Mouse (Mus musculus) C2C12 (cell line): Measurements from ENCODE around the gene Gpcpd1. TPM values are rescaled to one million over a fixed set of nuclear protein-coding genes. Genes with fewer than 3 reads are reported as not detected.

Source experiments
- H3K27me3 ChIP-seq: one replicate; pipeline ENCODE4 v1.6.1; 2011; ENCODE audit not compliant: control insufficient read depth, insufficient read depth, insufficient read length
- H3K36me3 ChIP-seq: one replicate; pipeline ENCODE4 v1.6.1; 2011; ENCODE audit not compliant: control insufficient read depth, insufficient read depth
- H3K4me3 ChIP-seq: one replicate; pipeline ENCODE4 v1.5.1; 2011; ENCODE audit warnings: mild to moderate bottlenecking, control low read depth; ENCODE audit not compliant: poor library complexity, insufficient read depth, severe bottlenecking
- H3K79me2 ChIP-seq: one replicate; pipeline ENCODE4 v1.6.1; 2011; ENCODE audit not compliant: control insufficient read depth, insufficient read depth
- H3K79me3 ChIP-seq: one replicate; pipeline ENCODE4 v1.6.1; 2011; ENCODE audit warnings: low read depth, control low read depth
- H3ac ChIP-seq: one replicate; pipeline ENCODE3; 2011; ENCODE audit warnings: low read depth; ENCODE audit not compliant: control insufficient read depth, insufficient read length
- CEBPB ChIP-seq: IDR thresholded peaks from one replicate; pipeline ENCODE4 v1.6.1; 2011; ENCODE audit warnings: low read depth, mild to moderate bottlenecking, control low read depth, moderate library complexity
- CTCF ChIP-seq: IDR thresholded peaks from one replicate; pipeline ENCODE4 v1.5.1; 2011; ENCODE audit not compliant: control insufficient read depth, insufficient read depth, insufficient read length
- FOSL1 ChIP-seq: IDR thresholded peaks from one replicate; pipeline ENCODE4 v1.8.0; 2011; ENCODE audit warnings: mild to moderate bottlenecking, low read length; ENCODE audit not compliant: poor library complexity, insufficient read depth, severe bottlenecking
- MAX ChIP-seq: IDR thresholded peaks from one replicate; pipeline ENCODE4 v1.6.1; 2011; ENCODE audit warnings: mild to moderate bottlenecking, control low read depth
- MYOD1 ChIP-seq: IDR thresholded peaks from one replicate; pipeline ENCODE4 v1.6.1; 2011; ENCODE audit warnings: low read depth; ENCODE audit not compliant: control insufficient read depth, insufficient read length
- MYOG ChIP-seq: IDR thresholded peaks from one replicate; pipeline ENCODE4 v1.6.1; 2011; ENCODE audit not compliant: control insufficient read depth, insufficient read length; ENCODE audit errors: extremely low read depth
- USF1 ChIP-seq: IDR thresholded peaks from one replicate; pipeline ENCODE4 v1.6.1; 2011; ENCODE audit warnings: low read depth, mild to moderate bottlenecking, control low read depth, moderate library complexity
- long read RNA-seq, 2 experiments: library from polyadenylated mRNA; unstranded; transcript quantifications; one replicate each; pipeline ENCODE4 v2.0.0; 2019 to 2020
- polyA plus RNA-seq: library from polyadenylated mRNA; unstranded; fragments of >200 nt; fragmentation: generic; extraction: Trizol; gene quantifications from one replicate; pipeline ENCODE4 v1.2.1, GENCODE M21; 2012; ENCODE audit warnings: missing spikeins

The Gpcpd1 gene
- 2.4 TPM for polyA plus RNA-seq
- long read RNA-seq, experiment 1, partial matches to known transcripts: 2 of 8 reads
- long read RNA-seq, experiment 1, other reads (novel, unspliced or antisense): 2 of 8 reads
- long read RNA-seq, experiment 2, transcript Gpcpd1-202 (20 exons, 3,686 nt): major isoform, 48 of 83 reads
- long read RNA-seq, experiment 2, transcript Gpcpd1-205 (20 exons, 3,703 nt): minor isoform, 14 of 83 reads
- long read RNA-seq, experiment 2, transcript Gpcpd1-213 (19 exons, 3,612 nt): minor isoform, 5 of 83 reads
- long read RNA-seq, experiment 2, partial matches to known transcripts: 4 of 83 reads
- long read RNA-seq, experiment 2, other reads (novel, unspliced or antisense): 12 of 83 reads

GRCm38 (mm10) chr2:132587240-132587779 lies at the start of gene Gpcpd1:
TSS of gene Gpcpd1 (minus strand) at chr2:132587729.
- Histone ChIP-seq H3K79me3 (no peaks in the 10 kb centered on the region), H3ac (no peak within 1 kb of the TSS), H3K4me3 (no peak within 1 kb of the TSS), H3K79me2 (no peaks in the 10 kb centered on the region), H3K36me3 (no peaks in the 10 kb centered on the region), H3K27me3 (no peaks in the 10 kb centered on the region)
- TF ChIP-seq USF1: no peak
- TF ChIP-seq MYOD1: no peak
- TF ChIP-seq MAX: no peak
- TF ChIP-seq FOSL1: no peak
- no peak for TF ChIP-seq MYOG
- TF ChIP-seq CEBPB: no peak

GRCm38 (mm10) chr2:132636534-132636933 lies 49.0 kb upstream of the Gpcpd1 start:
- TF ChIP-seq USF1: peak; percentile 60
- TF ChIP-seq CEBPB: no peak
- Histone ChIP-seq H3K36me3 (no peaks in the 10 kb centered on the region), H3ac (no peak overlapping the region), H3K79me2 (no peaks in the 10 kb centered on the region), H3K4me3 (no peak overlapping the region), H3K79me3 (no peaks in the 10 kb centered on the region), H3K27me3 (no peaks in the 10 kb centered on the region)

DNA sequence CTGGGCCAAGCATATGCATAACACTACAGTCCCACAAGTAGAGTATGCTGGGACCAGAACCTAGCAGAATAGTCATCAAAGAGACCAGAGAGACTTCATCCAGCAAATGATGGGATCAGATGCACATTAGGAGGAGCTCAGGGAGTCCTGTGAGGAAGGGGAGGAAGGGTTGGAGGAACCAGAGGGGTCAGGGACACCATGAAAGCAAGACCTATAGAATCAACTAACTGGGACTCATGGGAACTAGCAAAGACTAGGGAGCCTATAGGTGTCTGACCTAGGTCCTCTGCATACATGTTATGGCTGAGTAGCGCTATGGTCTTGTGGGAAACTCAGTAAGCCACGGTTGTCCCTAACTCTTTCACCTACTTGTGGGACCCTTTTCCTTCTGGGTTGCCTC lies 41.1 kb upstream of the Gpcpd1 start:
- no peaks in the 10 kb centered on the region for H3K79me2 ChIP-seq
- H3K36me3 ChIP-seq: no peaks in the 10 kb centered on the region
- H3ac ChIP-seq: no peak overlapping the region
- TF ChIP-seq CTCF: no peak
- TF ChIP-seq MAX: no peak
- TF ChIP-seq MYOD1: no peak
- no peak for TF ChIP-seq MYOG
- TF ChIP-seq FOSL1: no peak
- no peak for TF ChIP-seq USF1
- no peak for TF ChIP-seq CEBPB
- no peaks in the 10 kb centered on the region for H3K79me3 ChIP-seq
- no peak overlapping the region for H3K4me3 ChIP-seq
- H3K27me3 ChIP-seq: no peaks in the 10 kb centered on the region

GRCm38 (mm10) chr2:132623092-132623491 lies 35.6 kb upstream of the Gpcpd1 start:
- H3K36me3 ChIP-seq: no peaks in the 10 kb centered on the region
- H3K4me3 ChIP-seq: no peak overlapping the region
- H3K27me3 ChIP-seq: no peaks in the 10 kb centered on the region
- TF ChIP-seq MYOD1 (no peak), FOSL1 (no peak), MAX (no peak), CEBPB (no peak), CTCF (no peak), MYOG (no peak), USF1 (no peak)
- no peak overlapping the region for H3ac ChIP-seq
- no peaks in the 10 kb centered on the region for H3K79me3 ChIP-seq
- no peaks in the 10 kb centered on the region for H3K79me2 ChIP-seq

DNA sequence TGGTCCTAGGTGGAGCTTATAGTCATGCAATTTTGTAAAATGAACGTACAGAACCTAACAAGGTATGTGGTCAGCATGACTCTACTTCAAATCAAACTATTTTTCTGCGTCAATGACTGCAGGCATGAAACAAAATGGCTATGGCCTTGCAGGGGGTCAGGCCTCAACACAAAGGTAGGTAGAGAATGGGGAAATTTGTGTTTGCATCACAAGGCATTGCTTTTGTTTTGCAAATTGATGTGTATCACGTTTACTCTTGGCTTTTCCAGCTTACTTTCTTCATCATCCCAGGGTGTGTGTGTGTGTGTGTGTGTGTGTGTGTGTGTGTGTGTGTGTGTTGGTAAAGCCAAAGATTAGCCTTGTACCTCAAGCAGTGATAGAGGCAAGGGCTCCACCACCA lies 30.2 kb upstream of the Gpcpd1 start:
- H3K27me3 ChIP-seq: no peaks in the 10 kb centered on the region
- no peak overlapping the region for H3K4me3 ChIP-seq
- H3K79me3 ChIP-seq: no peaks in the 10 kb centered on the region
- TF ChIP-seq USF1 (no peak), MYOD1 (no peak), MAX (no peak), CTCF (no peak), FOSL1 (no peak), CEBPB (no peak), MYOG (no peak)
- no peak overlapping the region for H3ac ChIP-seq
- no peaks in the 10 kb centered on the region for H3K79me2 ChIP-seq
- H3K36me3 ChIP-seq: no peaks in the 10 kb centered on the region

DNA sequence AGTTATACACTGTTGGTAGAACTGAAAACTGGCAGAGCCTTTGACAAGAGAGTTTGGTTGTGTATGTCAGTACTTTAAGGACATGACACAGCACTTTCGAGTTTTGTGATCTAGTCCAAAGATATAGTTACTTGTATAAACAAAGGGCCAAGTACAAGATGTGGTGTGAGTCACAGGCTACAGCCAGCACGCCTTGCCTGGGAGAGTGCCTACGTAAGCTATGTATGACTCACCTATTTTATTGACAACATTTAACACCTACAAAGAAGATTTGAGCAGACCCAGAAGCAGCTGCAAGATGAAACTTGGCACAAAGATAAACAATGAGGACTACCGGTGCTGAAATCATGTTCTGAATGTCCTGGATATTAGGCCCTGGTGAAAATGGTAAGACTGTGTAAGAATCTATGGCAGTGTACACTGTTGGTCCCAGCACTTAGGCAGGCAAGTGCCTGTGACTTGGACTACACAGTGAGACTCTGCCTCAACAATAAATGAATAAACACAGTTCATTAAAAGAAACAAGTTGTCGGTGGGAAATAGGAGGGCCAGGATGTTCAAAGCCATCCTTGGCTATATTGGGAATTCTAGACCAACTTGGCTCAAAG lies 26.2 kb upstream of the Gpcpd1 start:
- Histone ChIP-seq H3K36me3 (no peaks in the 10 kb centered on the region), H3K4me3 (no peak overlapping the region), H3K79me3 (no peaks in the 10 kb centered on the region), H3K79me2 (no peaks in the 10 kb centered on the region), H3K27me3 (no peaks in the 10 kb centered on the region), H3ac (no peak overlapping the region)
- TF ChIP-seq FOSL1 (peak; percentile 88), MYOD1 (peak; percentile 80), MYOG (no peak)
